Mouse (Mus musculus): ENCODE measurements around the gene Gimap9.

GRCm38 (mm10) chr6:48692962-48693361 is 17.0 kb downstream of the Gimap9 start:
- TF ChIP-seq CTCF (IDR thresholded peaks at IDR 0.05) (no peak), EP300 (IDR thresholded peaks at IDR 0.05) (no peak)

All from lung, postnatal 0 days (tissue).